Mouse (Mus musculus) brain, adult 2 months (tissue): ENCODE measurements at regions not wholly inside any gene's neighbourhood (a gene's known extent, or its start where the extent isn't known, plus 50 kb on each side); places are given as distances from the start of the nearest gene placed in this dataset.

Experiments
- DNase-seq: peaks from one replicate; pipeline ENCODE4 v3.0.0; 2011; ENCODE audit warnings: low read depth, low spot score

GRCm38 (mm10) chr12:47466740-47467139, 648.0 kb upstream of the Nova1 start:
- DNase-seq: peak; percentile 2

GRCm38 (mm10) chr12:47465924-47466323, 647.2 kb upstream of the Nova1 start:
- DNase-seq: peak; percentile 1

GRCm38 (mm10) chr12:47431669-47432068, 612.9 kb upstream of the Nova1 start:
- DNase-seq: no peak

GRCm38 (mm10) chr12:47412251-47412650, 593.5 kb upstream of the Nova1 start:
- peak; percentile 14 for DNase-seq

GRCm38 (mm10) chr12:47406563-47406962, 587.8 kb upstream of the Nova1 start:
- DNase-seq: no peak

- no peak for DNase-seq
These were observed 587.4 kb upstream of the Nova1 start for GRCm38 (mm10) chr12:47406131-47406530.

DNA sequence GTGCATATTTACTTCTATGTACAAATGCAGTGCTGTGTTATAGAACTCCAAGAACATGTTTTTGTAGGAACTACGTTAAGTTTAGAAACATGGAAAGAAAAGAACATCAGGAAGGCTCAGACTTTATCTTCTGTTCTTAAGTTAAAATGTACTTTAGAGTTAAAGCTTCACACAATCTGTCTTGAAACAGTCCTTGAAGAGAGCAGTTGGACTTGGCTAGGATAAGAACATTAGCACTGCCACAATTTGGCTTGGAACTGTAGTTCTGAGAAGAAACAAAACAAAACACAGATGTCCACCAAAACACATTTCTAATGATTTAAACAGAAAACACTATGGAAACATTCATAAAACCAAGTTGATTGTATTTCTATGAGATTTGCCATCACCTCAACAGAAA, 564.5 kb upstream of the Nova1 start:
- peak; percentile 17 for DNase-seq

GRCm38 (mm10) chr12:47353269-47353668, 534.5 kb upstream of the Nova1 start:
- DNase-seq: peak; percentile 51

DNA sequence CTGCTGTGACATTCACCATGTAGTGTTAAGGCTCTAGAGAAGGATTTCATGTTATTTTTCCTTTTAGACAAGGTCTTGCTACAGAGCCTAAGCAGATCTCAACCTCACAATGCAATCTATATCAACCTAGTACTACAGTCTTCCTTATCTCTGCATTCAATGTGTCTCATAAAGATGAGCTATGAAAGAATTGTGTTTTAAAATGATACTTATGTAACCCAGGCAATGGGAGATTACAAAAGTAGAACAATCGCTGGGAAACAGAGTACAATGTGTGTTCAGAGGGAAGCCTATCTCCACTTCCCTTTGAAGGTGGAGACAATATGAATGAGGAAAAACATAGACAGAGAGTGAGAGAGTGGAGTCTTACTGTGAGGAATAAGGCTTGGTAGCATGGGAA, 532.5 kb upstream of the Nova1 start:
- no peak for DNase-seq

DNA sequence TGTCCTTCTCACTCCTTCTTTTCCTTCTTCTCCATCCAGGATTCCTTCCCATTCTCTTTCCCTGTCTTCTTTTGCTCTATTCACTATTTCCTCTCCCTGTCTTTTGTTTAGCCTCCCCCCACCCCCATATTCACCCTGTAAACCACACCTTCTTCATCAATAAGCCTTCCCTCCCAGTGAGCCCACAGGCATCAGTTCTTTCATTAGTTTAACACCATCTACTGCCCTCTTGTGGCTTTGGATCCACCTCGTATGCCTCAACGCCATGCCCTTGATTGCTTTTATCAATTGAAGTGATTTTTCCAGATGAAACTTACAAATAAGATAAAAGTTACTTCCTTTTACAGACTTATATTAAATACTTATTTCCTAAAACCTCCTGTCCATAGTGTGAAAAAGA, 494.7 kb upstream of the Nova1 start:
- DNase-seq: peak; percentile 62

- peak; percentile 48 for DNase-seq
These were observed 457.2 kb upstream of the Nova1 start for GRCm38 (mm10) chr12:47275904-47276303.

- DNase-seq: no peak
These were observed 453.6 kb upstream of the Nova1 start for GRCm38 (mm10) chr12:47272309-47272708.

GRCm38 (mm10) chr12:47264118-47264517, 445.4 kb upstream of the Nova1 start:
- DNase-seq: no peak

GRCm38 (mm10) chr12:47263408-47263807, 444.7 kb upstream of the Nova1 start:
- no peak for DNase-seq

DNA sequence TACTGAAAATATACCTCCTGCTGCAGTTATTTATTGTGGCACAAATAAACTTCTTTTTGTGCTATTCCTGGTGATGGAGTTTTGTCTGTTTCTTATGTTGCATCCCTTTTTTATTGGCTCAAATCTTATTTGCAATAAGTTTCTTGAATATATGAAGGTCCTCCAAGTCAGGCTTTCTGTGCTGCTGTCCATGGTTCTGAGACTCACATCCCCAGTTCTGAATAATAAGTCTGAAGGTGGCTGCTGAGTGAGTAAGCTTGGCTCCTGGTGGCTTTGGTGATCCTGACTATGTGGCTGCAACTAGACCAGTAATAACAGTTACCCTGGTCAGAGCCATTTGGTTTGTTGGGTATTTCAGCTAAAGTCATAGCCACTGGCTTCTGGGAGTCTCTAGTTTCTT, 433.6 kb upstream of the Nova1 start:
- no peak for DNase-seq

DNA sequence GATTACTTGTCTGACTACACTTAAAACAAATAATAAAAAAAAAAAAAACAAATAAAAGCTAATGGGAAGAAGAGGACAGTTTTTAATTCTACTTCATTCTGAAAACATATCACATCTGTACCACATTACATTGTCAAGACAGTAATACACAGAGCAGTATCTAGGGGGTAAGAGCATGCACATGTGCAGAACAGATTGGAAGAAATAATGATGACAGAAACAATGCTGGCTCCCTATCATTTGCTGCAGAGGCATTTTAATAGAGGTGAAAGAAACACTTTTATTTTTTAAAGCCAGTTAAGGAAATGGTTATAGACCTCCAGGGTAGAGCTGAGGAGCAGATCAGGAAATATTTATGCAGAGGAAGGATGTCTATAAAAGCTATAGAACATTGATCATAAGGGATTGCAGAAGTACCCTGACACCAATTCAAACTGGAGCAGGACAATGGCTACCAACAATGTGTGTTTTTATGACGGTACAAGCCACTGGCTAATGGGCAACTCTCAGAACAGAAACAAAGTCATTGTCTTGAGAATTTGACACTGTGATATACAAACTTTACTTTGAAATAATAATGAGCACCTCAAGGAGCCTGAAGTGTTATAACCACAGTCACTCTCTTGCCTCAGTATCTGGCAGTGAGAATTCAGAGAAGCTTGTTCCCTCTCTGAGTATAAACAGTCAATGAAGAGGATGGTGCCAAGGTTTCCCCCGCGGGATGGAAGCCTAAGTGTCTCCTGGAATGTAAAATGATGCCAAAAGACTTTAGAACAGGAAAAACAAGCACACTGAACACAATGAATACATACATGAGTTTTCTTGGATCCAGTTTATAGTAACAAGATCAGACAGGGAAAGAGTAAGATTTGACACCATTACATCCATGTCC, 425.1 kb upstream of the Nova1 start:
- no peak for DNase-seq

GRCm38 (mm10) chr12:47220016-47220415, 401.3 kb upstream of the Nova1 start:
- DNase-seq: peak; percentile 32

GRCm38 (mm10) chr12:47219340-47219739, 400.6 kb upstream of the Nova1 start:
- DNase-seq: peak; percentile 45

GRCm38 (mm10) chr12:47211417-47212104, 392.8 kb upstream of the Nova1 start:
- no peak for DNase-seq

DNA sequence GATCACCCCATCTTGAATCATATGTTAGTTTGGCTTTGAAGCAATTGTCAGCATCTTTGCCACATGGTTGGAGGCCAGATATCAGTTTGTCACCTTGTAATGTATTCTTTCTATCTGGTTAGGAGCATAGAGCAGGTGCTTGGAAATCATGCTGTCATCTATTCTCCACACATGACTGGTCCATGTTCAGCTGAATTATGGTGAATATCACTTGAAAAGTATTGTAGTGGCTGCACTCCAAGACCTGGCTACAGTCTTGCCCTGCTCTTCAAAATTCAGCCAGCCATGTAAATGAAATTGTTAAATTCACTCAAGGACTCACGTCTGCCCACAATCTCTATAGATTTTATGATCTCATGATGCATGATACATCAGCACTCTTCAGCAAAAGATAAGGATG, 384.2 kb upstream of the Nova1 start:
- peak; percentile 3 for DNase-seq

- no peak for DNase-seq
These were observed 379.9 kb upstream of the Nova1 start for GRCm38 (mm10) chr12:47198609-47199008.

GRCm38 (mm10) chr12:47164736-47165135, 346.0 kb upstream of the Nova1 start:
- DNase-seq: peak; percentile 94
